Comparison of ENCODE assay signal across 14 mouse cellular contexts in the genomic region with DNA sequence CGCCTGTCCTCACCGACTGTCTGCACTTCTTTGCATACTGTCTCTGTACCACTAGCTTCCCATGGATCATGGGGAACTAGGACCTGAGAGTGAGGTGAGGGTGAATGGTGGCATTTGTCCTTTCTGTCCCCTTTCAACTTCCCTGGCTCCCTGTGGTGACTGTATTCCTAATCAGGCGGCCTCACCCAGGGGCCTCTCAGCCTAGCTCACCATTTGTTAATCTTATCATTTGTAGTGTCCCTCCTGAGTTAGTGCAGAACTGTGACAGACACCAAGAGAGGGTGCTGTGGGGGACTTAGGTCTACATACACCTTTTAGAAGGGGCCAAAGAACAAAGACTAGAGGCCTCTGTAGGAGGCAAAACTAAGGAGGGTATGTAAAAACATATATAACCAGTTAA.
DNase-seq lines count a peak whose midpoint lies in the region; ATAC-seq and TF ChIP-seq lines count a peak whose summit lies in the region.
"Had no signal": no experiment of that assay in that cellular context is flagged by ENCODE, and none has a peak within 500 bp of the region (broad histone marks: within the 10 kb centered on the region; RNA-seq: fewer than 3 reads in every experiment).

No protein-coding gene starts in this region.

- peaks cover 49% of the 10 kb centered on the region for H3K4me1 ChIP-seq in heart, embryonic 12.5 days (replicated peaks)
- peaks cover 17% of the 10 kb centered on the region for H3K4me1 ChIP-seq in embryonic facial prominence, embryonic 14.5 days (ENCODE audit: control insufficient read depth, insufficient read depth, low read length)
- peaks cover 55% of the 10 kb centered on the region for H3K4me1 ChIP-seq in liver, embryonic 13.5 days (replicated peaks)
- peaks cover 40% of the 10 kb centered on the region for H3K4me1 ChIP-seq in kidney, embryonic 15.5 days
- H3K4me1 ChIP-seq: neural tube, embryonic 12.5 days had no signal

- H3K4me2 ChIP-seq in heart, embryonic 12.5 days = peak overlapping the region; percentile 46
- H3K4me2 ChIP-seq in embryonic facial prominence, embryonic 14.5 days (ENCODE audit: low read depth, low read length) = no peak overlapping the region
- H3K4me2 ChIP-seq in liver, embryonic 13.5 days = peak overlapping the region; percentile 77
- no peak overlapping the region for H3K4me2 ChIP-seq in kidney, embryonic 15.5 days
- H3K4me2 ChIP-seq: neural tube, embryonic 12.5 days had no signal

- WGBS in heart, embryonic 12.5 days = 27% methylated on average over 3 of the region's 3 CpGs
- 87% methylated on average over 3 of the region's 3 CpGs for WGBS in embryonic facial prominence, embryonic 14.5 days
- WGBS in liver, embryonic 13.5 days (ENCODE audit: insufficient replicate concordance) = 32% methylated on average over 3 of the region's 3 CpGs
- 90% methylated on average over 3 of the region's 3 CpGs for WGBS in kidney, embryonic 15.5 days

- peak; percentile 83 for ATAC-seq in heart, embryonic 12.5 days (ENCODE audit: insufficient number of reproducible peaks, low FRiP score)
- no peak for ATAC-seq in embryonic facial prominence, embryonic 14.5 days (ENCODE audit: low read depth)
- ATAC-seq in liver, embryonic 13.5 days (ENCODE audit: low read depth) = peak; percentile 95
- ATAC-seq in kidney, embryonic 15.5 days (replicated peaks; ENCODE audit: low FRiP score) = no peak
- ATAC-seq: forebrain, embryonic 14.5 days; inflammation-experienced regulatory T-cells, adult 6 months had no signal

- H3K4me3 ChIP-seq in heart, embryonic 12.5 days = peak overlapping the region; percentile 3; the same call in 1 of the 2 replicates
- no peak overlapping the region for H3K4me3 ChIP-seq in C2C12 (ENCODE audit: insufficient read depth, poor library complexity, severe bottlenecking)
- H3K4me3 ChIP-seq in embryonic facial prominence, embryonic 14.5 days (ENCODE audit: low read depth, low read length) = no peak overlapping the region
- H3K4me3 ChIP-seq in liver, embryonic 13.5 days (replicated peaks) = peak overlapping the region; percentile 45
- H3K4me3 ChIP-seq in kidney, embryonic 15.5 days (replicated peaks) = no peak overlapping the region
- H3K4me3 ChIP-seq: neural tube, embryonic 12.5 days had no signal

- H3K9ac ChIP-seq in heart, embryonic 12.5 days = no peak overlapping the region
- H3K9ac ChIP-seq in embryonic facial prominence, embryonic 14.5 days (ENCODE audit: low read depth, low read length) = no peak overlapping the region
- peak overlapping the region; percentile 67 for H3K9ac ChIP-seq in liver, embryonic 13.5 days
- H3K9ac ChIP-seq in kidney, embryonic 15.5 days = no peak overlapping the region
- H3K9ac ChIP-seq: neural tube, embryonic 12.5 days had no signal

- H3K36me3 ChIP-seq in heart, embryonic 12.5 days = no peaks in the 10 kb centered on the region
- H3K36me3 ChIP-seq in C2C12 (ENCODE audit: control insufficient read depth, insufficient read depth) = no peaks in the 10 kb centered on the region
- H3K36me3 ChIP-seq in embryonic facial prominence, embryonic 14.5 days (ENCODE audit: control insufficient read depth, insufficient read depth, low read length) = peaks cover 66% of the 10 kb centered on the region
- H3K36me3 ChIP-seq in liver, embryonic 13.5 days = no peaks in the 10 kb centered on the region
- no peaks in the 10 kb centered on the region; the same call in 1 of the 2 replicates for H3K36me3 ChIP-seq in kidney, embryonic 15.5 days
- H3K36me3 ChIP-seq: neural tube, embryonic 12.5 days had no signal

- TF ChIP-seq CTCF in C2C12 (IDR thresholded peaks at IDR 0.05; ENCODE audit: control insufficient read depth, insufficient read depth, insufficient read length) = no peak

- DNase-seq in heart, adult 8-10 months (ENCODE audit: low spot score) = no peak
- DNase-seq in embryonic facial prominence, embryonic 14.5 days (ENCODE audit: low spot score) = no peak
- peak; percentile 73 for DNase-seq in liver, embryonic 13.5 days
- DNase-seq in adrenal gland, postnatal 14 days = no peak
- no peak for DNase-seq in cerebellum, postnatal 14 days
- DNase-seq: adrenal gland, postnatal 36 days; cerebellum, adult 9-11 months; gastrocnemius, postnatal 36 days had no signal

- H3K9me3 ChIP-seq in heart, embryonic 12.5 days (replicated peaks) = no peaks in the 10 kb centered on the region
- no peaks in the 10 kb centered on the region for H3K9me3 ChIP-seq in embryonic facial prominence, embryonic 14.5 days (ENCODE audit: control insufficient read depth, low read length)
- no peaks in the 10 kb centered on the region for H3K9me3 ChIP-seq in liver, embryonic 13.5 days (replicated peaks)
- H3K9me3 ChIP-seq in kidney, embryonic 15.5 days (replicated peaks) = no peaks in the 10 kb centered on the region
- H3K9me3 ChIP-seq: neural tube, embryonic 12.5 days had no signal

- peak overlapping the region; percentile 82 for H3K27ac ChIP-seq in heart, embryonic 12.5 days (ENCODE audit: poor library complexity, severe bottlenecking)
- peak overlapping the region; percentile 75; the same call in 1 of the 2 replicates for H3K27ac ChIP-seq in embryonic facial prominence, embryonic 14.5 days (replicated peaks; ENCODE audit: low read depth, low read length)
- peak overlapping the region; percentile 91 for H3K27ac ChIP-seq in liver, embryonic 13.5 days
- H3K27ac ChIP-seq in kidney, embryonic 15.5 days = no peak overlapping the region
- H3K27ac ChIP-seq: neural tube, embryonic 12.5 days had no signal

- H3K27me3 ChIP-seq in heart, embryonic 12.5 days (replicated peaks) = no peaks in the 10 kb centered on the region
- no peaks in the 10 kb centered on the region for H3K27me3 ChIP-seq in C2C12 (ENCODE audit: control insufficient read depth, insufficient read depth, insufficient read length)
- H3K27me3 ChIP-seq in embryonic facial prominence, embryonic 14.5 days (replicated peaks; ENCODE audit: control insufficient read depth, insufficient read depth, low read length) = no peaks in the 10 kb centered on the region
- H3K27me3 ChIP-seq in liver, embryonic 13.5 days = no peaks in the 10 kb centered on the region
- H3K27me3 ChIP-seq in kidney, embryonic 15.5 days = no peaks in the 10 kb centered on the region
- H3K27me3 ChIP-seq: neural tube, embryonic 12.5 days had no signal

- no peaks in the 10 kb centered on the region for H3K79me3 ChIP-seq in C2C12 (ENCODE audit: low read depth)

- H3K79me2 ChIP-seq in C2C12 (ENCODE audit: control insufficient read depth, insufficient read depth) = no peaks in the 10 kb centered on the region

- H3ac ChIP-seq in C2C12 (ENCODE audit: control insufficient read depth, insufficient read length, low read depth) = peak overlapping the region; percentile 37

TF ChIP-seq in C2C12, 6 proteins besides CTCF, POLR2A, EP300 and RAD21:
- TF ChIP-seq MYOG (IDR thresholded peaks at IDR 0.05; ENCODE audit: control insufficient read depth, extremely low read depth, insufficient read length) = no peak
- no peak for TF ChIP-seq USF1 (IDR thresholded peaks at IDR 0.05; ENCODE audit: low read depth)
- no peak for TF ChIP-seq CEBPB (IDR thresholded peaks at IDR 0.05; ENCODE audit: low read depth)
- no peak for TF ChIP-seq FOSL1 (IDR thresholded peaks at IDR 0.05; ENCODE audit: insufficient read depth, low read length, poor library complexity, severe bottlenecking)
- TF ChIP-seq MAX (IDR thresholded peaks at IDR 0.05) = no peak
- TF ChIP-seq MYOD1 (IDR thresholded peaks at IDR 0.05; ENCODE audit: control insufficient read depth, insufficient read length, low read depth) = no peak

Comparison
In these comparisons a context has a peak if more than half of its experiments do, and no peak if none do; other contexts are left out.
1. ATAC-seq: peak in heart, embryonic 12.5 days (single experiment) and liver, embryonic 13.5 days (single experiment); none in embryonic facial prominence, embryonic 14.5 days (single experiment) and kidney, embryonic 15.5 days (single experiment).
2. H3K4me2 ChIP-seq: peak in heart, embryonic 12.5 days (single experiment) and liver, embryonic 13.5 days (single experiment); none in embryonic facial prominence, embryonic 14.5 days (single experiment) and kidney, embryonic 15.5 days (single experiment).
3. H3K4me3 ChIP-seq: peak in heart, embryonic 12.5 days (single experiment) and liver, embryonic 13.5 days (single experiment); none in C2C12 (single experiment), embryonic facial prominence, embryonic 14.5 days (single experiment) and kidney, embryonic 15.5 days (single experiment).